Mouse (Mus musculus) midbrain, embryonic 10.5 days (tissue): Measurements from ENCODE around the gene Gm44502. TPM values are rescaled to one million over a fixed set of nuclear protein-coding genes. Genes with fewer than 3 reads are reported as not detected.

Experiments
- DNase-seq: peaks from one replicate; pipeline ENCODE4 v3.0.0-alpha.2; 2017; ENCODE audit warnings: low spot score
- H3K27ac ChIP-seq: fragments of 300-500 bp; sonication (generic); replicated peaks from 2 replicates; pipeline ENCODE4 v1.5.1; 2016; ENCODE audit warnings: mild to moderate bottlenecking
- H3K27me3 ChIP-seq: fragments of 300-500 bp; sonication (generic); 2 replicates; pipeline ENCODE4 v1.6.1; 2016; ENCODE audit warnings: low read depth, mild to moderate bottlenecking; ENCODE audit not compliant: poor library complexity, severe bottlenecking
- H3K36me3 ChIP-seq: fragments of 300-500 bp; sonication (generic); 2 replicates; pipeline ENCODE4 v1.6.1; 2016; ENCODE audit warnings: mild to moderate bottlenecking, moderate library complexity
- H3K4me1 ChIP-seq: fragments of 300-500 bp; sonication (generic); 2 replicates; pipeline ENCODE4 v1.6.1; 2016
- H3K4me3 ChIP-seq: fragments of 300-500 bp; sonication (generic); 2 replicates; pipeline ENCODE4 v1.5.1; 2016; ENCODE audit warnings: mild to moderate bottlenecking, moderate library complexity
- H3K9me3 ChIP-seq: fragments of 300-500 bp; sonication (generic); replicated peaks from 2 replicates; pipeline ENCODE4 v1.6.1; 2016; ENCODE audit warnings: mild to moderate bottlenecking
- WGBS: fragments of 180-500 bp; shearing (Covaris S2); methylation state at CpG from one replicate; pipeline ENCODE4 v1.1.7; 2016; 5-methylcytosine and 5-hydroxymethylcytosine counted together
- polyA plus RNA-seq: library from polyadenylated mRNA; unstranded; fragments of >200 nt; fragmentation: Nextera tagmentation; extraction: Ambion mirVana; gene quantifications from 2 replicates; pipeline ENCODE4 v1.2.1, GENCODE M21; 2016

The Gm44502 gene
- polyA plus RNA-seq, 1 experiment from 2014 or later, result not detected

DNA sequence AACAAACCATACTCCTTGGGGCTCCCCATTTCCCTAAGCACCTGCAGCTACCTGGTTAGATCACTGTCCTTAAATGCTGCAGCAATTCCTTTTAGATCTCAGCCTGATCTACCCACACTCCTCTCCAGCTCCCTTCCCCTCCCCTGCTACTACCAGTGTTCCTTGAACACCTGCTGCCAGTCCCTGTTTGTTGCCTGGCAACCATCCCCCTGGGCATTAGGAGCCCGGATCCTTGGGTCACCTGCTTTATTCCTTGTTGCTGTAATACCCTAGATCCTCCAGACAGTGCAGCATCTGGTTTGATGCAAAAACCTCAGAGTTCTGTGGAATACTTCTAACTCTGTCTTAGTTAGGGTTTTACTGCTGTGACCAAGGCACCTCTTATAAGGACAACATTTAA, 35.6 kb upstream of the Gm44502 start:
- Histone ChIP-seq H3K4me1 (peaks cover 4% of the 10 kb centered on the region; the same call in 1 of the 2 replicates), H3K27me3 (no peaks in the 10 kb centered on the region), H3K4me3 (no peak overlapping the region), H3K27ac (no peak overlapping the region), H3K36me3 (peaks cover 32% of the 10 kb centered on the region), H3K9me3 (no peaks in the 10 kb centered on the region)
- 9% methylated on average over 1 of the region's 1 CpGs for WGBS
- DNase-seq, result no peak

DNA sequence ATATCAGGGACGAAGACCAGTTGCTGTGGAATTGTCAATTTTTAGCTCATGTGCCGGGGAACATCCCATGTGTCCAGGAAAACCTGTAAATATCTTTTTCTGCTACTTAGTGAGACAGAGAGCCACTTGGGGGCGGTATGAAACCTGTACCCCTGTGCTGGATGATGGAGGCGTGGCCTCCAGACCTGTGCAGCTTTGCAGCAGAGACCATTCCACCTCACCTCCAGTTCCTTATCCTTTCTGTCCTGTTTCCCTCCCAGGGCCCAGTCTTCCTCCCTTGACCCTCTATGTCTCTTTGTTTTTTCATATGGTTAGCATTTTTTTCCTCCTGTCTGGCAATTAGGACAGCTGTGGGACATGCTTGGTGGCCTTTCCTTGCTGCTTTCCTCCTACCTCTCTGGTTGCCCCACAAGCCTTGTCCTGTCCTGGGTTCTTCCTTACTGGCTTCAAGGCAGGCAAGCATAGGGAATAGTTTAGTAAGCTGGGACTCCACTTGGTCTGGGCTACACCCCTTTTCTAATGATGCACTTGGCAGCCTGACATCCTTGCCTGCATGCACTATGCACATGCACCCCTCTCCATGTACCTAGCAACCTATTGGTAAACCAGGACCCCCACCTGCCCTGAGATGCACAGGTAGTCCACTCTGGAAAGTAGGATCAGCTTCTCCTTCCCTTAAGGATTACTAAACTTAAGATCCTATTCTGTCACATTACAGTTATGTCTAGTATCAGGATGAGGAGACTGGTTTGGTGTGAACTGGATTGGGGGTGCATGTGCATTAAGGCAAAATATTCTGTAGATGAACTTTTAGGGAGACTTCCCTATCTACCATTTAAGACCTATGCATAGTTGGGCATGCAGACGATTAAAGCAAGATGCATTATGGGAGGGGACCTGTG, 34.1 kb upstream of the Gm44502 start:
- H3K4me3 ChIP-seq, result no peak overlapping the region
- 69% methylated on average over 5 of the region's 5 CpGs for WGBS
- peaks cover 46% of the 10 kb centered on the region for H3K36me3 ChIP-seq
- no peak for DNase-seq
- no peaks in the 10 kb centered on the region for H3K9me3 ChIP-seq
- no peaks in the 10 kb centered on the region for H3K27me3 ChIP-seq
- no peak overlapping the region for H3K27ac ChIP-seq
- H3K4me1 ChIP-seq, result peaks cover 4% of the 10 kb centered on the region; the same call in 1 of the 2 replicates

DNA sequence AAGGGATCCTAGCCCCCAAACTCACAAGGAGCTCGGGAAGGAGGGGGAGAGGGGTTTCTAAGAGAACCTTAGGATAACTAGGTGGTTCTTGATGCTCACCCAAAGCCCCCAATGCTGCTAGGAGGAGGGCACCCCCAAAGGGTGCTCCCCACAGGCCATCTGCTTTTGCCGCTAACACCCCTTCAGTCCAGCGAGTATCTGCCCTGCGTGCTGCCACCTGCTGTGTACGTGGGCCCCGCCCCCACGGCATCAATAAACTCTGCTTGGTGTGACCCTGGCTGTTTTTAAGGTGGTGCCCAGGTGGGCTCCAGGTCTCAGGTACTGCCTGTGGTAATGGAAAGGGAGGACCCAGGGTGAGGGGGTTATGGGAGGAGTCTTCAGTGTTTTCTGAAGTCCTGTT, 32.7 kb upstream of the Gm44502 start:
- no peak for DNase-seq
- H3K27ac ChIP-seq, result no peak overlapping the region

DNA sequence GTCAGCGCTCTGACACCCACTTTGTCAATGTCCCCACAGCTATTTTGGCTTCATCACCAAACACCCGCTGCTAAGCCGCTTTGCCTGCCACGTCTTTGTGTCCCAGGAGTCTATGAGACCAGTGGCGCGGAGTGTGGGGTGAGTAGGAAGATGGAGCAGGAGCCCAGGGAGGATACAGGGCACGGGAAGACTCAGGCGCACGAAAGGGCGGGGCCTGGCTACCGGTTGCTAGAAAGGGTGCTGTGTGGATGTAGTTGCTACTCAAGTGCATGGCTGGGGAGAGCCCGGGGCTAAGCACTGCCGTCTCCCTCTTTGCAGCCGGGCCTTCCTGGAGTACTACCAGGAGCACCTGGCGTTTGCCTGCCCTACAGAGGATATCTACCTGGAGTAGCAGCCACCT, 31.8 kb upstream of the Gm44502 start:
- peaks cover 68% of the 10 kb centered on the region for H3K36me3 ChIP-seq

More for the DNA sequence above, 32.7 kb upstream of the Gm44502 start:
- no peaks in the 10 kb centered on the region for H3K27me3 ChIP-seq
- 80% methylated on average over 7 of the region's 7 CpGs for WGBS
- peaks cover 60% of the 10 kb centered on the region for H3K36me3 ChIP-seq
- H3K4me1 ChIP-seq, result peaks cover 4% of the 10 kb centered on the region; the same call in 1 of the 2 replicates
- no peaks in the 10 kb centered on the region for H3K9me3 ChIP-seq
- no peak overlapping the region for H3K4me3 ChIP-seq

DNA sequence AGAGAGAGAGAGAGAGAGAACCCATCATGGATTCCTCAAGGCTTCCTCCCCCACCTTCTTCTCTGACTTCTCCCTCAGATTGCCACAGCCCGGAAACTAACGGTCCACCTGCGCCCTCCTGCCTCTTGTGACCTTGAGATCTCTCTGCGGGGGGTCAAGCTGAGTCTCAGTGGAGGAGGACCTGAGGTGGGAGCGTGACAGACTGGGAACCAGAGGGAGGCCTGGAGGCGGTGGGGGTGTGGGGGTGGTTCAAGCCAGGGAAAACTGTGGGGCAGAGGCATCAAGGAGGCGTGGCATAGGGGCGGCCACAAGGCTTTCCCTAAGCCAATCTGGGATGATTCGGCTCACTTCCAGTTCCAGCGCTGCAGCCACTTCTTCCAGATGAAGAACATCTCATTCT, 30.8 kb upstream of the Gm44502 start:
- Histone ChIP-seq H3K4me1 (peaks cover 11% of the 10 kb centered on the region), H3K9me3 (no peaks in the 10 kb centered on the region), H3K27ac (no peak overlapping the region), H3K36me3 (peaks cover 69% of the 10 kb centered on the region), H3K4me3 (no peak overlapping the region), H3K27me3 (no peaks in the 10 kb centered on the region)
- WGBS, result 77% methylated on average over 10 of the region's 10 CpGs
- no peak for DNase-seq

More for the DNA sequence above, 31.8 kb upstream of the Gm44502 start:
- WGBS, result 87% methylated on average over 15 of the region's 15 CpGs
- Histone ChIP-seq H3K9me3 (no peaks in the 10 kb centered on the region), H3K27me3 (no peaks in the 10 kb centered on the region), H3K27ac (no peak overlapping the region), H3K4me3 (no peak overlapping the region), H3K4me1 (peaks cover 4% of the 10 kb centered on the region; the same call in 1 of the 2 replicates)
- DNase-seq, result no peak

DNA sequence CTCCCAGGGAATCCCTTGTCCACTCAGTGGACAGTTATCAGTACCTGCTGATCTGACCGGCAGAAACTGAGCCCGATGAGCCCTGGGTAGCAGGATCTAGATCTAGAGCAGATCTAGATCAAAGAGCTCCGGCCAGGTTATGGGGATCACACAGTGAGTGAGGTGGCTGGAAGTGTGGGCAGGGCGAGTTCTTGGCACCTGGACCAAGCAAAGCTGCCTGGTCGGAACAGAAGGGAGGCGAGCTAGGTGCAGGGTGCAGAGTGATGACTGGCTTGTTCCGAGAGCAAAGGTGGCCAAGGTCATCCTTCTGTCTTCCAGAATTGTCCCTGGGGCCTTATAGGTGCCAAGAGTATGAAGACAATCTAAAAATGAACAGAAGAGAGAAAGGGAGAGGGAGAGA, 30.3 kb upstream of the Gm44502 start:
- WGBS, result 91% methylated on average over 7 of the region's 7 CpGs
- H3K9me3 ChIP-seq, result no peaks in the 10 kb centered on the region
- no peak overlapping the region for H3K27ac ChIP-seq
- H3K4me3 ChIP-seq, result no peak overlapping the region
- no peak for DNase-seq
- peaks cover 12% of the 10 kb centered on the region for H3K4me1 ChIP-seq
- peaks cover 69% of the 10 kb centered on the region for H3K36me3 ChIP-seq
- no peaks in the 10 kb centered on the region for H3K27me3 ChIP-seq

DNA sequence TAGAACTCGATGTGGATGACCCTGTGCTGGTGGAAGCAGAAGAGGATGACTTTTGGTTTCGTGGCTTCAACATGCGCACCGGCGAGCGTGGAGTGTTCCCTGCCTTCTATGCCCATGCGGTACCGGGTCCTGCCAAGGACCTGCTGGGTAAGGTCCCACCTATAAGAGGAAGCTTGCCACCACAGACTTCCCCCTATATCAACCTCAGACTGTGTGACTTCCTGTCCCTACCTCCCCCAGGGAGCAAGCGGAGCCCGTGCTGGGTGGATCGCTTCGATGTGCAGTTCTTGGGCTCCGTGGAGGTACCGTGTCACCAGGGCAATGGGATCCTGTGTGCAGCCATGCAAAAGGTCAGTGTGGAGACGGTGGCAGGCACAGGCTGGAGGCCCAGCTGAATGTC, 29.4 kb upstream of the Gm44502 start:
- Histone ChIP-seq H3K9me3 (no peaks in the 10 kb centered on the region), H3K36me3 (peaks cover 69% of the 10 kb centered on the region), H3K27ac (no peak overlapping the region), H3K4me1 (peaks cover 19% of the 10 kb centered on the region), H3K4me3 (no peak overlapping the region), H3K27me3 (peaks cover 3% of the 10 kb centered on the region)
- 95% methylated on average over 15 of the region's 15 CpGs for WGBS
- no peak for DNase-seq

DNA sequence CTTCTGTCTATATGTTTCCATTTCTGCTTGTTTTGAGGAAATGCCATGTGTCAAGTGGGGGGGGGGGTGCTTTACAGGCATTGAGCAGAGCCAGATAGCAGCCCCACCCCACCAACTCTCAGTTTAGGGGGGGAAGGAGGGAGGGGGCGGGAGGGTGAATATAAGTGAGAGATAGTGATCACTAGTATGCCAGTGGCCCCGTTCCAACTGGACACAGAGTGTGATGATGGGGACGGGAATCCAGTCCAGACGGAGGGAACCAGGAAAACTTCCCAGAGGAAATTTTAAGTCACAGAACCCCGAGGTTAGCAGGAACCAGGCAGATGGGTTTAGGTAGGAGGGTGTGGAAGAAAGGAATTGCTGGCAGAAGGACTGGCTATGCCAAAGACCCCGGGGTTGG, 26.1 kb upstream of the Gm44502 start:
- Histone ChIP-seq H3K9me3 (no peaks in the 10 kb centered on the region), H3K36me3 (peaks cover 43% of the 10 kb centered on the region), H3K27me3 (peaks cover 29% of the 10 kb centered on the region), H3K27ac (no peak overlapping the region), H3K4me1 (peaks cover 28% of the 10 kb centered on the region), H3K4me3 (peak overlapping the region; percentile 85; the same call in 1 of the 2 replicates)
- WGBS, result 77% methylated on average over 6 of the region's 6 CpGs
- DNase-seq, result no peak

DNA sequence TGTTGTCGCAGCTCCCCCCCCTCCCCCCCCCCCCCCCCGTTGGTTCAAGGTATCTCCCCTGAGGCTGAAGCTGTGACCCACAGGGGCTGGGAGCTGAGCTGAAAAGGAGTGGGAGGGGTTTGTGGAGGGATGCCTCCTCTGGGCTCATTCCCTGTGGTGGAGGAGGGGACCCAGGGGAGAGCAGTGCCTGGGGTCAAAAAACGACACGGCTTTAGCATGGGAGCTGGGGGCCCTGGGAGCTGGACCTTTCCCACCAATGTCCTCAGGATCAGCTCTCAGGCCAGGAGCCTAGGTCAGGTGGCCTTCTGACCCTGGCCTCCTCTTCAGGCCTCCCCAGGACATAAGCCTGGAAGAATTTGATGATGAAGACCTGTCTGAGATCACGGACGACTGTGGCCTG, 25.4 kb upstream of the Gm44502 start:
- no peak for DNase-seq
- Histone ChIP-seq H3K27ac (peak overlapping the region; percentile 93), H3K27me3 (peaks cover 29% of the 10 kb centered on the region), H3K4me3 (peak overlapping the region; percentile 85), H3K36me3 (peaks cover 35% of the 10 kb centered on the region), H3K4me1 (peaks cover 28% of the 10 kb centered on the region), H3K9me3 (no peaks in the 10 kb centered on the region)
- WGBS, result 21% methylated on average over 5 of the region's 6 CpGs

DNA sequence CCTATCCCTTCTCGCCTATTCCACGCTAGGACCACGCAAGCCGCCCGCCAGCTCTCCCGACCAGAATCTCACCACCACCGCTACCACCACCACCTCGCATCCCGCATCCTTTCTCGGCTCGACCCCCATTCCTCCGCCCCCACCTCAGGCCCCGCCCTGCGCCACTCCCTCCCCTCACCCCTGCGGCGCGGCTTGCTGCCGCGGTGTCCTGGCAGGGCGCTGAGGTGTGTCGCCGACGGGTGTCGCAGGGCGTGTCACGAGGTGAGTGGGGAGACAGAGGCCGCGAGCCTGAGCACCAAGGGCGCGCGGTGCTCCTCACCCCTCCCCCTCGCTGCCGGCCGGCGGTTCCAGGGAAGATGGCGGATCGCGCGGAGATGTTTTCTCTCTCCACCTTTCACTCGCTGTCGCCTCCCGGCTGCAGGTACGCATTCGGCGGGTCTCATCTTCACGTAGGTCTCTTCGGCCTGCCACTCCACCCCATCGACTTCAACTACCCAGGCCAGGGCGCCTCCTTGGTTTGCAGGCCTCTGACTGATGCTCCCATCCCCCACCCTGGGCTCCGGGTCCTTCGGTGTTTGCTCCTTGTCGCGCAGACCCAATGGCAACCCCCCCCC, 24.5 kb upstream of the Gm44502 start, which contains the start of gene Mapk8ip2:
Gene Mapk8ip2 (plus strand): TSS at position 49 of the 614 bp plus-strand sequence.
- under 1% methylated on average over 53 of the region's 53 CpGs for WGBS
- Histone ChIP-seq H3K27me3 (peaks cover 29% of the 10 kb centered on the region), H3K27ac (peak within 1 kb of the TSS; percentile 93), H3K36me3 (peaks cover 28% of the 10 kb centered on the region), H3K4me3 (peak within 1 kb of the TSS; percentile 85), H3K4me1 (peaks cover 28% of the 10 kb centered on the region), H3K9me3 (no peaks in the 10 kb centered on the region)
- DNase-seq, result peak; percentile 62

DNA sequence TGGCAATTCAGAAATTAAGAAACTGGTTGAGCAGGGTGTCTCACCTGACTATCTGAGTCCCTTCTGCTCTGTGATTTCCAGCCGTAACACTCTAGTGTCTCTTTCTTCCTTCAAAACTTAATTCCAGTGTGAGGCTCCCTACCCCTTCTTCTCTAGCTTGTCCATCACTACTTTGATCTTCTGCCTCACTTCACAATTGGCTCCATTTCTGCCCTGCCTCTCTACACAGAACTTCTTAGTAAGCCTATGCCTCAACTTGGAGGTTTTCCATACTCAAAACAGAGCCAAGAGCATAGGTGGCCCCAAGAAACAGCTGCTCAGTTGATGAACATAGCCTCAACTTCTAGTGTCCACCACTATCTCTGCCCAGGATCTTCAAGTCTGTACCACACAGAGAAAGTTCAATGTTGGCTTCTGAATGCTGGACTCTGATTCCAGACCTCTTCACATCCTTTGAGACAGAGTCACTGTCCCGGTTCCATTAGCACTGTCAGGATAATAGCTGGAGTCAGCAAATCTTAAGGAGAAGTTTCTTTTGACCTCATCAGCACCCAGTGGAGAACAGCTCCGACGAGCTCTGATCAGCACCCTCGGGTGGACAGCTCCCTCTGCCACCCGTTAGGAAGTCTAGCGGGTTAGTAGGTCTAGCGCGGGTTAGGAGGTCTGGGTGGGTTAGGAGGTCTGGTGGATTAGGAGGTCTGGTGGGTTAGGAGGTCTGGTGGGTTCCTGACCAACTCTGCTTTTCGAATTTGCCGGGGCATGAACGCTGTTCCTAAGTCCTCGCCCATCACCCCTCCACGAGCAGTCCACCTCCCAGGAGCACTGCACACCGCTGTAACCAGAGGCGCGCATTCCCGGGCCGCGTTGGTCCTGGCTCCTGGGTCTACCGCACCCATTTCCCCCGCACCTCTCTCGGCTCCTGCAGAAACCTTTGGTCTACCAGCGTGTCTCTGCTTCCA, 23.7 kb upstream of the Gm44502 start:
- peak; percentile 57 for DNase-seq
- Histone ChIP-seq H3K9me3 (no peaks in the 10 kb centered on the region), H3K4me3 (peak overlapping the region; percentile 85), H3K36me3 (peaks cover 20% of the 10 kb centered on the region), H3K4me1 (peaks cover 28% of the 10 kb centered on the region), H3K27ac (peak overlapping the region; percentile 93), H3K27me3 (peaks cover 29% of the 10 kb centered on the region)
- 5% methylated on average over 24 of the region's 24 CpGs for WGBS

DNA sequence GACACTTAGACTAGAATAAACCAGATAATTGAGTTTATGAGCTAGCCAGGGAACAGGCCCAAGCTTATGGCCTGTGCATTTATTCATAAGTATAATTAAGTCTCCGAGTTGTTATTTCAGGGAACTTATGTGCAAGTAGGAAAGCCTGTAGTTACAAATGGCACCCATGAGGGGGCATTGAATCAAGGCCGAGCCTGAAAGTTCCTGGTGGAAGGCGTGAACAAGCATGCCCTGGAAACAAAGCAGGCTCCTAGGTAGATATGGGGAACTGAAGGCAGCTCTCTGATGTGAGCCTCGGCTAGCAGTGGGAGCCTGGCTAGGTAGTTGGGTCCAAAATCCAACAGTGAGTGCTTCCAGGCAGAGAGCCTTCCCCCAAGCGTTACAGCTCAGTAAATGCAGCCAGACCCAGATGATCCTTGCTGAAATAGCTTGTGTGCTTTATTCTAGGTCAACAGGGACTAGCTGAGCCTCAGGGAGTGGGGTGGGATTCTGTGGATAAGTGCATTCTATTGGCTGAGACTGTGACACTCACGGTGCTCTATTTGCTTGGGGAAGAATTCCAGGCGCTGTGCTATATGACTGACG, 13.1 kb upstream of the Gm44502 start:
- no peaks in the 10 kb centered on the region for H3K27me3 ChIP-seq
- no peaks in the 10 kb centered on the region for H3K9me3 ChIP-seq
- 45% methylated on average over 8 of the region's 8 CpGs for WGBS
- H3K4me3 ChIP-seq, result no peak overlapping the region
- DNase-seq, result no peak
- no peak overlapping the region for H3K27ac ChIP-seq
- no peaks in the 10 kb centered on the region for H3K36me3 ChIP-seq
- no peaks in the 10 kb centered on the region for H3K4me1 ChIP-seq
